Mouse (Mus musculus) testis, adult 2 months (tissue): ENCODE measurements around the gene Zfp213.

Experiments
- CTCF ChIP-seq: fragments of 200-500 bp; IDR thresholded peaks from 2 replicates; pipeline ENCODE4 v1.5.1; 2012; ENCODE audit warnings: low read depth, mild to moderate bottlenecking, inconsistent platforms, low read length, moderate library complexity; ENCODE audit not compliant: control insufficient read depth, insufficient read depth, insufficient replicate concordance
- POLR2A ChIP-seq: fragments of 200-500 bp; IDR thresholded peaks from 2 replicates; pipeline ENCODE4 v1.6.1; 2012; ENCODE audit warnings: low read depth, mild to moderate bottlenecking, inconsistent platforms, low read length, moderate library complexity; ENCODE audit not compliant: control insufficient read depth

DNA sequence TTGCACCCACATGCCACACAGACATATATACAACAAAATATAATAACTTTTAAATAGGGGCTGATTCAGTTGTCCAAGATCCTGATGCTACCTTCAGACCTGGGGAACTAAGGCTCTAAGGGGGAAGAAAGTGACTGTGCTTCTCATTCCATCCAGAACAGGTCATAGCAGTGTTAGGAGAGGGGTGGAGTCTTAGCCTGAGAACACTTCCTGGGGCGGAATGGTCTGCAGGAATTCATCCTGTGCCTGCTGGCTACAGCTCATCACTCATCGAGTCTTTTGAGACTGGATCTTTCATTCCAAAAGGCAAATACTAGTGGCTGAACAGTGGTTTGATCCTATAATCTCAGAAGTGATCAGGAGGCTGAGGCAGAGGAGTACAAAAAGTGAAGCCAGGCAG is 23.2 kb upstream of the Zfp213 start:
- no peak for TF ChIP-seq CTCF
- TF ChIP-seq POLR2A, result no peak
